Mouse (Mus musculus): ENCODE data around the gene Hoxb13.

- no peak for TF ChIP-seq CTCF (IDR thresholded peaks at IDR 0.05; ENCODE audit: control insufficient read depth, insufficient read depth, insufficient replicate concordance, low read depth, low read length)
- no peak for TF ChIP-seq POLR2A (IDR thresholded peaks at IDR 0.05; ENCODE audit: control insufficient read depth, low read depth, low read length)
These were observed 10.2 kb downstream of the Hoxb13 start for GRCm38 (mm10) chr11:96204351-96204750.

Data from testis, adult 2 months (tissue).